Mouse (Mus musculus) kidney, postnatal 14 days (tissue): ENCODE results near the gene Olfr317.
A peak's percentile ranks its signal among the peaks of the same experiment; 100 is the strongest.
"Not testable (repeated sequence)": the region's sequence is repeated elsewhere in the genome, so short reads cannot be mapped to it uniquely, and the experiment has no call there.

Experiments used
- DNase-seq: peaks from one replicate; pipeline ENCODE4 v3.0.0; 2022; ENCODE audit warnings: mixed read lengths

Gene Olfr317

DNA sequence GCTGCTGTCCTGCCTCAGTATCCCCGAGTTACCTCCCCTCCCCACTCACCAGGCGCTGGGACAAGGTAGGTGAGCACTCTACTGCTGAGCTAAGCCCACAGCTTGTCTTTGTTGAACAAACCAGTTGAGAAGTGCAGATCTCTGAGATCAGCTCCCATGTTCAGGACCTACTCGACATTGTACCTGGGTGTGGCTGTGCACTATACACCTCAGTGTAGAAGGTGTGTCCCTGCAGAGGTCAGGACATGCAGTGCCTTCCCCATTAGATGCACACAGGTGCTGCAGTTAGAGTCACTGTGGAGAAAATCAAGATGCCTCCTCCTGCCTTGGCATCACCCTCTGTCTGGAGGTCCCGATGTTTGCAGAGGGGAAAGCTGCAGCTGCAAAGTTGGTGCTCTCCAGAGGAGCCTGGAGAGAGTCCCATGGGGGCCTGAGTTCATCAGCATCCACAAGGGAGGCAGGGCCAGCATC lies at the start of gene Olfr317:
Olfr317 (minus strand) TSS at position 421 of the 471 bp plus-strand sequence.
- no peak for DNase-seq

DNA sequence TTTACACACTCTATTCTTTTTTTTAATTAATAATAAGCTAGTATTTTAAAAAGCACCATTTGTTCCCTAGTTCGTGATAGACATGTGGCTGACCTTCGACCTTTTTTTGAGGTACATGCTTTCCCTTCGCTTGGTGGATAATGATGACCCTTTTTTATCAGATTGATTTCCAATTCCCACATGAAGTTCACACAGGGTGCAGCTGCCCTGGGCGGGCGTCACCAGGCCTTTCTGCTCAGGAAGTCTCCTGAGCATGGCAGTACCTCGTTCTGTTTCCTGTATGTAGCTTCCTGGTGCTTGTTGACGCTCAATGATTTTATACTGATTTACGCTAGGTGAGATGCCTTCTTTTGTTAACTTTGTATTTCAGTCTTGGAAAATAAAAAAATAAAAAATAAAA lies 49.3 kb upstream of the Olfr317 start:
- no peak for DNase-seq

GRCm38 (mm10) chr11:58787651-58788050 lies 48.6 kb upstream of the Olfr317 start:
- no peak for DNase-seq

DNA sequence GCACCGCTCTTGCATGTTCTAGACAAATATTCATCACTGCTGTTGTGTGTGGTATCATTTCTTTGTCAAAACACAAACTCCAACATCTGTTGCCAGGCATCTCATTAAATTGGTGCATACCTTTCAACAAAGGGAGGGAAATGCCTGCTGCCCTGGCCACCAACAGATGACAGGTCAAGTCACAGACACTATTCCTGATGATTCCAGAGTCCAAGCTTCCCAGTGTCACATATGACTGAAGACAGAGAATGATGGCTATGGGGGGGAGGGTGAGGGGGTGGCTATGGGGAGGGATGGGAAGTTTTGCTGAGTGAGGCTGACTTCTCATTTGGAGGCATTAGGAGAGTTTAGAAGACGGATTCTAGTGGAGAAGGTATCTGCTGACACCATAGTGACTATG lies 45.2 kb upstream of the Olfr317 start:
- DNase-seq = no peak

DNA sequence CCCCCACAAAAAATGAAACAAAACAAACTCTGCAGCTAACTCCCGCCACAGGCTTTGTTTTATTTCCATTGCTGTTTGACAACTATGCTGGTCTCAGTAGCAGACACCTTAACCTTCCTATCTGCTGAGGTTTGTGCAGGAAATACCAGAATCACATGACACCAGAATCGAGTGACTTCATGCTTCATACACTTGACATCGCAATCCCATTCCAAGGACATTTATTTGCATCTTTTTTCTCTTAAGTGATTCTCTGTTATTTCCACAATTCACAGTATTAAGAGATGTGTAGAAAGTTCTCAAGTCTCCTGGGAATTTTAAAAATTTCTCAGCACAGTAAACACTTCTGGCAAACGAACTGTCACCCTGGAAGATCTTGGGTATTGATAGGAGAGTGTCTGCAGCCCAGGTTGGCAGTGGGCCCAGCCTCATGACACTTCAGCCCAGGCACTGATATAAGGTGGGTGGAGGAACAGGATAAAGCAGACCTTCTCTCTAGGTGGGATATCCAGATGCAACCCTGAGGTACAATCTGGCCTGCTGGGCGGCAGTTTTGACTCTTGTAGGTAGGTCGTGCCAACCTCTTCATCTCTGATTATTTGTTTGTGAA lies 43.6 kb upstream of the Olfr317 start, which contains the start of gene Olfr314:
Olfr314 (plus strand) TSS at position 473 of the 610 bp plus-strand sequence.
- no peak for DNase-seq

GRCm38 (mm10) chr11:58772888-58773287 lies 33.9 kb upstream of the Olfr317 start, which contains the start of gene Olfr315:
Olfr315 (plus strand) TSS chr11:58773188.
- DNase-seq = no peak

- no peak for DNase-seq
Observed at GRCm38 (mm10) chr11:58752434-58752833, 13.4 kb upstream of the Olfr317 start, which contains the start of gene Olfr316. Olfr316 (plus strand) TSS chr11:58752734.

DNA sequence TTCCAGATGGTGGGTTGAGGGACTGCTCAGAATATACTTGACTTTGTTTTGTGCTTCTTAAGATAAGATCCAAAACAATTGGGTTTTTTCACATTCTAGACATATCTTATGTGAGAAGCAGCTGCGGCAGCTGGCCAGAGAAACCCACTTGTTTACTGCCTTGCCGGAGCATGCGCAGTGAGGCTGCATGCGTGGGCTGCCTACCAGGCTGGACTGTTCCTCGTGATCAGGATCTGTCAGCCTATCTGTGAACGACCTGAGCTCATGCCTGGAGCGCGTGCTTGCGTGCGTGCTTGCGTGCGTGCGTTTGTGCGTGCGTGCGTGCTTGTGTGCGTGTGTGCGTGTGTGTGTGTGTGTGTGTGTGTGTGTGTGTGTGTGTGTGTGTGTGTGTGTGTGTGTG lies 12.1 kb upstream of the Olfr317 start:
- DNase-seq = not testable (repeated sequence)

GRCm38 (mm10) chr11:58733372-58733771 lies 5.6 kb downstream of the Olfr317 start:
- no peak for DNase-seq

DNA sequence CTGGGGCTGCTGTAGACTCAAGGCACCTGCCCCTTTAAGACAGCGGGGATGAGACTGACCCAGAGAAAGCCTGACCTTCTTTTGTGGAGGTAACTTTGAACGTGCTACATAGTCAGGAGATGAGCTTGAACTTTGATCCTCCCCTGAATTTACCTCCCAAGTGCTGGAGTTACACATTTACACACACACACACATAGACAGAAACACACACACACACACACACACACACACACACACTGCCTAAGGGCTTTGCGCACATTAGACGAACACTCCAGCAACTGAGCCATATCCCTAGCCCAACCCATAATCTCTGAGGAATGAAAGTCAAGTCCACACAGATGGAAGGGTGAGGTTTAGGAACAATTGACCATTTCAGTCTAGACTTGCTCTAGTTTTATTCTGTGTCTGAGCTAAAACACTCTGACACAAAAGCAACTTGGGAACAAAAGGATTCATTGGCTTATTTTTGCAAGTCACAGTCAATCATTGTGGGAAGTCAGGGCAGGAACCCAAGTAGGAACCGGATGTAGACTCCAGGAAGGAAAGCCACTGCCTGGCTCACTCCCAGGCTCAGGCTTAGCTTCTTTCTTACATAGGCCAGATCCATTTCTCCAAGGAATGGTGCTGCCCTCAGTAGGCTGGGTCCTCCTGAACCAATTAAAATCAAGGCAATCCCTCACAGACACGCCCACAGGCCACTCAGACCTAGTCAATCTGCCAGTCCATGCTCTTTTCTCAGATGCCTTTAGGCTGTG lies 10.9 kb downstream of the Olfr317 start:
- DNase-seq = peak; percentile 41

GRCm38 (mm10) chr11:58723914-58724313 lies 15.1 kb downstream of the Olfr317 start, which contains the start of gene Olfr318:
Olfr318 (minus strand) TSS chr11:58724014.
- DNase-seq = no peak

- DNase-seq = no peak
Observed at GRCm38 (mm10) chr11:58719701-58720100, 19.3 kb downstream of the Olfr317 start.

GRCm38 (mm10) chr11:58717723-58718122 lies 21.3 kb downstream of the Olfr317 start:
- DNase-seq = not testable (repeated sequence)

GRCm38 (mm10) chr11:58709086-58709485 lies 29.9 kb downstream of the Olfr317 start:
- no peak for DNase-seq

DNA sequence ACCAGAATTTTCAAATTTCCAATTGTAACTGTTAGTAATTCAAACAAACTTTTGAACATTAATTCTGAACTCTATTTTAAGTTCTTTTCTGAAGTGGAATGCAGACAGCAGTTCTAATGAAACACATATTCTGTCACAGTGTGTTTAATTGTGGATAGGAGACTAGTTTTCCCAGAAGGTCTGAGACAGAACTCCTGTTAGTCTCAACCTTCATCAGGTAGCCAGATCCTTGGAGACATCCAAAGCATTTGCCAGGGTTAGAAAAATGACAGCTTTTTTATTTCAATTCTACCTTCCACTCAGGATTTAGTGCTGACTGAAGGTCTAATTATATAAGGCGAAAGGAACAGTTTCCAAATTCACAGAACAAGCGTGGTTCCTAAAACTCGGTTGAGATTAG lies 40.1 kb downstream of the Olfr317 start, which contains the start of gene Olfr319:
Olfr319 (plus strand) TSS at position 301 of the 400 bp plus-strand sequence.
- no peak for DNase-seq
